Mouse (Mus musculus) CH12F3 (cell line): Measurements from ENCODE around the gene Gm20388.

Experiments
- in situ Hi-C: fragments of 300-500 bp; cut with MboI; formaldehyde crosslinking; loops from 2 replicates; pipeline ENCODE4 v1.14.3; 2020; ENCODE audit warnings: low sequenced_read_pairs

The Gm20388 gene

DNA sequence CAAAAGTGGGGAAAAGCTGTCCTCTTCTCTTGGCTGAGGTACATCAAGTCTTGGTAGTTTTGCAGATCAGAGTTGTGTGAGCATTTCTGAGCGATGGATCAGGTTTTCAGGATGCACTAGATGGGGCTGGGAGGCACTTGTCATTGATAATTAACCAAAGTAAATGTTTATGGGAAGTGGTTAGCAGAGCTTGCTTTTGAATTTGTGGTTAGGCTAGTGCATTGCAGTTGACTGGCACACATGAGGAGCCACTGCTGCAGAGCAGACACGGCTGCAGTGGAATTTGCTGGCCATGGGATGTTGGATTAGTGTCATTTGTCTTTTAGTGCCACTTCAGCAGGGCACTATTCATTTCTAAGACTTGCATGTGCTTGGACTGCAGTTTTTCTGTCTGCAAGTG lies 3.5 kb downstream of the Gm20388 start:
- in situ Hi-C loops = no loop called here

GRCm38 (mm10) chr8:119915298-119915697 lies 4.7 kb downstream of the Gm20388 start:
- in situ Hi-C loops = no loop called here

DNA sequence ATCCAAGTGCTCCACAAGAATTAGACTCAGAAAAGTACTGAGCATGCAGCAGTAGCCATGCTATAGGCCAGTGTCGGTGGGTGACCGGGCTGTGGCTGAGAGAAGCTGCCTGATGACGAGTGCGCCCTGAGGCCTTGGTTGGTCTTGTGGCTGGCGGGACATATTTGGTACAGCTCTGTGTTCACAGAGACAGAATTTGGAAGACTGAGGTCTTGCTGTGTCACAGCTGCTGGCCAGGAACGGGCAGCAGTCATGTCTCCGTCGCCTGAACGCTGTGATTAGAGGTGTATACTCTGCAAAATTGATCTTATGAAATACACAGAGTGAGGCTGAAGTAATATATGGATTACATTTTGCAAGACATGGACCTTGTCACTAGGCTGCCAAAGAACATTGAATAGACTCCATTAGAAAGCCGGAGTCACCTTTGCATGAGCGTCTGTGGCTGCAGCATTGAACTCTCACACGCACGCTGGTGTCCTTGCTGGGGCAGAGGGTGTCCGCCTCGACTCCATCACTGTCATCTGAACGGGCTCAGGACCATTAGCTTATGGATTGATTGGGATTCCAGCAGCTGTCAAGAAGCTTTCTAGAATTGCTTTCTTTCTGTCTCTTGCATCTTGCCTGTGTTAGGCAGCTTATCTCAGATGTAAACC lies 5.7 kb downstream of the Gm20388 start:
- in situ Hi-C loops = no loop called here

DNA sequence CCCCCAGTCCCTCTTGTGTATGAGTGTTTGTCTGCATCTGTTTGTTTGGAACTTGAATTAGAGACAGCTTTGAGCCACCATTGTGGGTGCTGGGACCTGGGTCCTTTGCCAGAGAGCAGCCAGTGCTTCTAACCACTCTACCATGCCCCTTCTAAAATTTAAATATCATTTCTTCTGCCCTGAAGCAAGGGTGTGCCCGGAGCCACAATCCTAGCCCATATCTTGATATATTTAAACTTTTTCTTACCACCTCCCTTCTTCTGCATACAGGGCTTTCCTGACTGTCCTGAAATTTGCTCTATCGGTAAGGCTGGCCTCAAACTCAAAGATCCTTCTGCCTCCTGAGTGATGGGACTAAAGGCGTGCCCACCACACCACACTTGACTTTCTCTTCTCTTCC lies 6.8 kb downstream of the Gm20388 start:
- in situ Hi-C loops = no loop called here

DNA sequence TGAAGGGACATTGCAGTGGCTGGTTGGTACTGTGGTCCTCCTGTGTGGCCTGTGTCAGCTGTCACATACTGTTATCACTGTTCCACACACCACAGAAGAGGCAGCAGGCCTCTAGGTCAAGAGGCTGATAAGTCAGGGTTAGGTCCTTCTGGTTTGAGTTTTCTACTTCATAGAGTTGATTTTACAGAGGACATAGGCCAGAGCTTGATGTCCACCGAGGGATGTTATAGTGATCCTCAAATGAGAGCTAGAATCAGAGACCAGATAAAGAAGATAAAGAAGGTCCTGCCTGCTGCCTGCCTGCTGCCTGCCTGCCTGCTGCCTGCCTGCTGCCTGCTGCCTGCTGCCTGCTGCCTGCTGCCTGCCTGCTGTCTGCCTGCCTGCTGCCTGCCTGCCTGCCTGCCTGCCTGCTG lies 7.5 kb downstream of the Gm20388 start:
- in situ Hi-C loops = no loop called here

DNA sequence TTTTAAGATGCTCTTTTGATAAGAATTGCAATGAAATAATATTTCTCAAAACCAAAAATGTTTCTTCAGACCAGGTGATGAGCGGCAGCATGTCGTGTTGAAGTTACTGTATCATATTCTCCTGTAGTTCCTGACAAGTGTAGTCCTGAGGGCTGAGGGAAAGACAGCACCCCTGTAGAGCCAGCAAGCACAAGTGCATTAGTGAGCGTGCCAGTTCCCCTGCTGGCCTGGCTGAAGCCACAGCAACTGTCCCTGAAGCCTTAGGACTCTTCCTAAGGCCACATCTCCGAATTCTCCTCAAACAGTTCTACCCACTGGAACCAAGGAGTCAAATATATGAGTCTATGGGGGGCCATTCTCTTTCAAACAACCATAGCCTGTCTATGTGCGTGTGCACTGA lies 12.6 kb downstream of the Gm20388 start:
- in situ Hi-C loops = no loop called here

DNA sequence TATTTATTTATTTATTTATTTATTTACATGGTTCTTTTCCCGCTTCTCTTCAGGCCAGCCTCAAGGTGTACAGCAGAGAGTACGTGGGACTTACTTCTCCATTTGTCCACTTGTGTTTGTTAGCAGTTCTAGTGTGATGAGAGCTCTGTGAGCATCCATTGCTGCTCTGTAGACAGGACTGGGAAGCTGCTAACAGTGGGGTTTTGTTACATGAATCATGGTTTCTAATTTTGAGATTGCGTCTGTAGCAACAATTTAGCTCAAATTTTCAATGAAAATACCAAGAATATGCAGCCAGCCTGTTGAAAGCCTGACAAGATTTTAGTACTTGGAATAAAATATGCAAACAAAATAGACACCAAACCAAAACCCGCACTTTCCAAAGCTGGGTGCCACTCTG lies 14.8 kb downstream of the Gm20388 start:
- in situ Hi-C loops = no loop called here

DNA sequence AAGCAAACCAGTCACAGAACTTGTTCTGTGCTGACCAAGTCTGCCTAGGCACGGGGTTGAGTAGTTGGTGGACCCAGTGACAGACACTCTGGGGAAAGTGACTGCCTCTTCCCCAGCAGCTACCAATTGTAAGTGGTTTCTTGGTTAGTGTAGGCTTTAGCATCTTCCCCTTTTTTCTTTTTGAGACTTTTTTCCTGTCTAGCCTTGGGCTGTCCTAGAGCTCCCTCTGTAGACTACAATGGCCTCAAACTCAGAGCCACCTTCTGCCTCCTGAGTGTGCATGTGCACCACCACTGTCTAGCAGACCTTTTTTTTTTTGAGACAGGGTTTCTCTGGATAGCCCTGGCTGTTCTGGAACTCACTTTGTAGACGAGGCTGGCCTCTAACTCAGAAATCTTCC lies 15.8 kb downstream of the Gm20388 start:
- in situ Hi-C loops = no loop called here

GRCm38 (mm10) chr8:119927422-119928092 lies 16.9 kb downstream of the Gm20388 start:
- in situ Hi-C loops = no loop called here

GRCm38 (mm10) chr8:119931317-119931716 lies 20.7 kb downstream of the Gm20388 start:
- in situ Hi-C loops = no loop called here

- in situ Hi-C loops = no loop called here
Observed at GRCm38 (mm10) chr8:119933681-119934080, 23.0 kb downstream of the Gm20388 start.

- in situ Hi-C loops = no loop called here
Observed at GRCm38 (mm10) chr8:119935541-119935940, 24.9 kb downstream of the Gm20388 start.

DNA sequence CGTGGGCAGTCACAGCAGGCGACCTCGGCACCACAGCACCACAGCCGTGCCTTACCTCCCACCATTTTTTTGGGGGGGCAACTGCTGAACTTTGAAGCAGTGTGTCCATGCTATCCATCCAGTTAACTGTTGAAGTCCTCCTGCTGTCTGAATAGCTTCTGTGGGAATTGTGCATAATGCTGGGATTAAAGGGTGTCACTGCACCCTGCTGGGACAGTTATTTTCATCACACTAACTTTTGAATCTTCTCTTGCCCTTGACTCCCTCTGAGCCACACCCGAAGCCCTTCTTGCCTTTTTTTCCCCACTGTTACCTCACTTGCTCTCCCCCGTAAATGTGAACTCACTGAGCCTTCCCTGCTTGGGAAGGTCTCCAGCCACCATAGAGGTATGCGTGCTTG lies 27.8 kb downstream of the Gm20388 start:
- in situ Hi-C loops = no loop called here

- in situ Hi-C loops = no loop called here
Observed at GRCm38 (mm10) chr8:119939336-119939735, 28.7 kb downstream of the Gm20388 start.

DNA sequence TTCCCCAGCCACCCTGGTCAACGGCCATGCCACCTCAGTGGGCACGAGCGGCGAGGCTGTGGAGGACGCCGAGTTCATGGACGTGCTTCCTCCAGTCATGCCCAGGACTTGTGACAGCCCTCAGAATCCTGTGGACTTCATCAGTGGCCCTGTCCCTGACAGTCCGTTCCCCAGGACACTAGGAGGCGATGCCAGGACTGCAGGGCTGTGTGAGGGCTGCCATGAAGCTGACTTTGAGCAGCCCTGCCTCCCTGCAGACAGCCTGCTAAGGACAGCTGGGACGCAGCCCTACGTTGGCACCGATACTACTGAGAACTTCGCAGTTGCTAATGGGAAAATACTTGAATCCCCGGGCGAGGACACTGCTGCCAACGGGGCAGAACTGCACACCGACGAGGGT lies 30.8 kb downstream of the Gm20388 start:
- in situ Hi-C loops = no loop called here

DNA sequence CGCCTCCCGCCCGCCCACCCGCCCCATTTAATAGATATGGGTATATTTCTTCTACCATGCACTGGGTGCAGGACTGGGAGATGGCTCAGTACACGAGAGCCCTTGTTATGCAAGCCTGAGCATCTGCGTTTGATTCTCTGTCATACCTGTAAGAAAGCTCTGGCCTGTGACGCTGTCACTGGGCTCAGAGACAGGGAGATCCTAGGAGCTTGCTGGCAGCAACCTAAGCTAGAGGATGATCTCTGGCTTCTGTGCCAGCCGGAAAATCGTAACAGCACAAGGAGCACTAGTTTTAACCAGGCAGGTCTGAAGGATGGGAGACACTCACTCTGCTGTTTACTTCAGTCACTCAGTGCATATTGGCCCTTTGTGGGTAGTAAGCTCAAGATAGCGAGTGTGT lies 33.0 kb downstream of the Gm20388 start:
- in situ Hi-C loops = no loop called here

DNA sequence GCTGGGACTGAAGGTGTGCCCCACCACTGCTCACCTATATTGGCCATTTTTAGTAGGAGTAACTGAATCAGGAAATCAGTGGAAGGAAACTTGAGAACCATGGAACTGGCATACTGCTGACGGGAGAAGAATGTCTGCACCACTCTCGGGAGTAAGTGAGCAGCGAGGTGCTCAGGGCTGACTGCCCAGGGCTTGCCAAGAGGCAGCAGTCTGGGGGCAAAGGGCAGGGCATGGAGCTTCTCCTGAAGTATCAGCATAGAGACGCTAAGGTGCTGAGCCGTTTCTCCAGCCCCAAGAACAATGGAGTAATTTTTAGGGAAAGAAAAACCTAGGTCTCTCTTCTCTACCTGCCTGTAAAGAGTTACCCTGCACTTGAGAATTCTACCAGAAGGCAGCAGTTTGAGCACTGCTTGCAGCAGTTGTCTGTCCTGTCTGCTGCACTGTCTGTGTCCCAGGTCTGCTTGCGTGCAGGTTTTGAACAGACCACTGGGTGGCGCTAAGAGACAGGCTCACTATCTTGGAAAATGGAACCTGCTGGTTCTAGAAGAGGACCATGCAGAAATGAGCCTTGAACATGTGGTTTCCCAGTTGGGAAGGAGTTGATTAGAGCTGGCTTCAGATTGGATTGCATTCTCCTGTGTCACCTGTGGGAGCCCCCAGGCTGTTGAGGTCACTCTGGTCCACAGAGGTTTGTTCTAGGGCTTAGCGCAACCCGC lies 33.6 kb downstream of the Gm20388 start:
- in situ Hi-C loops = no loop called here

- in situ Hi-C loops = loop anchor here (5.0 kb wide), 1 partner anchor 126 kb away; no protein-coding TSS in a partner anchor
Observed at GRCm38 (mm10) chr8:119946326-119946865, 35.8 kb downstream of the Gm20388 start.

DNA sequence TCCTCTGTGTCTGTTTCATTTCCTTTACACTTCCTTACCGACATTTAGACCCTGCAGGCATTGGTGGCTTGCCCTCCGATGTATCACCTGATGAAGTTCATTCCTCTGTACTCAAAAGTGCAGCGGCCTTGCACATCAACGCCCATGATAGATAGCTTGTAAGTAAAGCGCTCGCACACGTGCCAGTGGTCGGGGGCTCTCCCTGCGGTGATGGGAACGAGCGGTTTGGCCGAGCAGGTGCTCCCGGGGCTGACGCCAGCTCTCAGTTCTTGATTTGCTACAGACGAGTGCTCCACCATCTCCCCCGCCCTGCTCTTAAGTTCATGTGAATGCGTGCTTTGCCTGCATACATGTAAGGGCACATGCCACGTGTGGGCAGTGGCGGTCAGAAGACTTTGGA lies 37.0 kb downstream of the Gm20388 start:
- in situ Hi-C loops = loop anchor here (5.0 kb wide), 1 partner anchor 125 kb away; no protein-coding TSS in a partner anchor

DNA sequence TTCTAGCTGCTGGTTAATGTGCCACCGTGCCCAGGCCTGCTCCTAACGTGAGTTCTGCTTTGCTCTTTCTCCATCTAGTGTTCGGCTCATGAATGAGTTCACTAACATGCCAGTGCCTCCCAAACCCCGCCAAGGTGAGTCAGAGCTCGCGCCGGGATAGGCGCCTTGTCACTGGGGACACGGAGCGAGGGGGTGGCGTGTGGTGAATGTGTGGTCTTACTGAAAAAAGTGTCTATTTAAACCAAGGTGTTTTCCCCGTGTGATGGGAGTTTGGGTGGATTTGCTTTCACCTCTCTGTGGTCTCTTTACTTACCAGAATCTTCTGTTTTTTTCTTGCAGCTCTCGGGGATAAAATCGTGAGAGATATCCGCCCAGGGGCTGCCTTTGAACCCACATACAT lies 37.7 kb downstream of the Gm20388 start:
- in situ Hi-C loops = loop anchor here (5.0 kb wide), 1 partner anchor 124 kb away; no protein-coding TSS in a partner anchor

DNA sequence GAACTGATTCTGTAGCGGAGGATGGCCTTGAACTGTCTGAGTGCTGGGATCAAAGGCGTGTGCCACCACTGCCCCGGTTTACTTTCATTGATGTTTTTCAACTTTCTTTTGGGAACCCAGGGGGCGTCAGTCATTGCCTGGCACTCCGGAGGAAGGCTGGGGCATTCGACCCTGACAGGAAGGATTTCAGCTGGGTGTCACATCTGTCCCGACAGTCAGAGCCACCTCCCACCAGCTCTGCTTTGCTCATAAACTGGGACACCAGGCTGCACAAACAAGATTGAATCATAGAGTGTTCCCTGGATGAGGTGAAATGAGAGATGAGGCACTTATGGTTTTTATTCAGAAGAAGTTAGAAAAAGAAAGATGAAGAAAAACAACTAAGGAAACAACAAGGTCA lies 41.6 kb downstream of the Gm20388 start:
- in situ Hi-C loops = no loop called here

- in situ Hi-C loops = no loop called here
Observed at GRCm38 (mm10) chr8:119952747-119953146, 42.1 kb downstream of the Gm20388 start.
